Mouse (Mus musculus) midbrain, embryonic 16.5 days (tissue): ENCODE results near the gene Atp6v1e2. TPM values are rescaled to one million over a fixed set of nuclear protein-coding genes. Genes with fewer than 3 reads are reported as not detected.

Experiments used
- ATAC-seq: fragments of 200-750 bp; cut with Nextera tagmentation; 2 replicates; pipeline ENCODE4 v1.8.0; 2017; ENCODE audit warnings: moderate TSS enrichment
- H3K27ac ChIP-seq: fragments of 300-500 bp; sonication (generic); 2 replicates; pipeline ENCODE4 v1.5.1; 2014; ENCODE audit warnings: mild to moderate bottlenecking, low read length, mixed read lengths
- H3K27me3 ChIP-seq: fragments of 300-500 bp; sonication (generic); 2 replicates; pipeline ENCODE4 v1.6.1; 2014; ENCODE audit warnings: low read depth, low read length, mixed read lengths; ENCODE audit not compliant: control insufficient read depth, insufficient read depth
- H3K36me3 ChIP-seq: fragments of 300-500 bp; sonication (generic); 2 replicates; pipeline ENCODE4 v1.6.1; 2014; ENCODE audit warnings: mild to moderate bottlenecking, low read length, moderate library complexity, mixed read lengths; ENCODE audit not compliant: control insufficient read depth, insufficient read depth
- H3K4me1 ChIP-seq: fragments of 300-500 bp; sonication (generic); 2 replicates; pipeline ENCODE4 v1.6.1; 2014; ENCODE audit warnings: mild to moderate bottlenecking, low read length, mixed read lengths; ENCODE audit not compliant: control insufficient read depth, insufficient read depth
- H3K4me2 ChIP-seq: fragments of 300-500 bp; sonication (generic); 2 replicates; pipeline ENCODE4 v1.6.1; 2014; ENCODE audit warnings: mild to moderate bottlenecking, low read length, mixed read lengths
- H3K4me3 ChIP-seq: fragments of 300-500 bp; sonication (generic); 2 replicates; pipeline ENCODE4 v1.5.1; 2014; ENCODE audit warnings: low read depth, mild to moderate bottlenecking, low read length, moderate library complexity, mixed read lengths
- H3K9ac ChIP-seq: fragments of 300-500 bp; sonication (generic); 2 replicates; pipeline ENCODE4 v1.6.1; 2014; ENCODE audit warnings: low read depth, low read length, mixed read lengths
- H3K9me3 ChIP-seq: fragments of 300-500 bp; sonication (generic); replicated peaks from 2 replicates; pipeline ENCODE4 v1.6.1; 2014; ENCODE audit warnings: mild to moderate bottlenecking, low read length, mixed read lengths; ENCODE audit not compliant: control insufficient read depth, poor library complexity, severe bottlenecking
- WGBS: fragments of 180-500 bp; shearing (Covaris S2); extraction: QIAGEN DNeasy Blood & Tissue Kit; methylation state at CpG from one replicate; pipeline ENCODE4 v1.1.7; 2014; 5-methylcytosine and 5-hydroxymethylcytosine counted together
- polyA plus RNA-seq: library from polyadenylated mRNA; unstranded; fragments of >200 nt; fragmentation: Nextera tagmentation; extraction: Ambion mirVana; gene quantifications from 2 replicates; pipeline ENCODE4 v1.2.1, GENCODE M21; 2015

Atp6v1e2 gene
- 0.29 TPM in 1 of 2 replicates, not detected in the other for polyA plus RNA-seq

GRCm38 (mm10) chr17:86947840-86948796, at the start of gene Atp6v1e2:
Atp6v1e2 (minus strand) TSS chr17:86947897.
- no peaks in the 10 kb centered on the region for H3K4me1 ChIP-seq
- H3K9ac ChIP-seq, result no peak within 1 kb of the TSS
- H3K27me3 ChIP-seq, result no peaks in the 10 kb centered on the region
- H3K4me3 ChIP-seq, result no peak within 1 kb of the TSS
- peak; percentile 89 for ATAC-seq
- no peaks in the 10 kb centered on the region for H3K36me3 ChIP-seq
- H3K9me3 ChIP-seq, result no peaks in the 10 kb centered on the region
- H3K27ac ChIP-seq, result no peak within 1 kb of the TSS
- no peak within 1 kb of the TSS for H3K4me2 ChIP-seq
- 57% methylated on average over 28 of the region's 28 CpGs for WGBS

- no peak overlapping the region for H3K27ac ChIP-seq
- no peaks in the 10 kb centered on the region for H3K9me3 ChIP-seq
- no peaks in the 10 kb centered on the region; the same call in 1 of the 2 replicates for H3K36me3 ChIP-seq
- no peak overlapping the region for H3K9ac ChIP-seq
- H3K27me3 ChIP-seq, result no peaks in the 10 kb centered on the region
- ATAC-seq, result no peak
- 94% methylated on average over 6 of the region's 6 CpGs for WGBS
- H3K4me2 ChIP-seq, result no peak overlapping the region
- no peaks in the 10 kb centered on the region for H3K4me1 ChIP-seq
- H3K4me3 ChIP-seq, result no peak overlapping the region
Observed at GRCm38 (mm10) chr17:86997323-86997722, 49.6 kb upstream of the Atp6v1e2 start.

GRCm38 (mm10) chr17:86991306-86991705, 43.6 kb upstream of the Atp6v1e2 start:
- ATAC-seq, result no peak

GRCm38 (mm10) chr17:86988601-86989184, 41.0 kb upstream of the Atp6v1e2 start:
- Histone ChIP-seq H3K4me3 (no peak overlapping the region), H3K27ac (peak overlapping the region; percentile 12; the same call in 1 of the 2 replicates), H3K27me3 (no peaks in the 10 kb centered on the region), H3K9ac (no peak overlapping the region), H3K4me1 (peaks cover 5% of the 10 kb centered on the region; the same call in 1 of the 2 replicates), H3K36me3 (no peaks in the 10 kb centered on the region), H3K9me3 (no peaks in the 10 kb centered on the region), H3K4me2 (no peak overlapping the region)
- peak; percentile 63 for ATAC-seq
- 39% methylated on average over 6 of the region's 6 CpGs for WGBS

More at GRCm38 (mm10) chr17:86991306-86991705, 43.6 kb upstream of the Atp6v1e2 start:
- no peaks in the 10 kb centered on the region for H3K9me3 ChIP-seq
- H3K27me3 ChIP-seq, result no peaks in the 10 kb centered on the region
- no peak overlapping the region for H3K27ac ChIP-seq
- peaks cover 4% of the 10 kb centered on the region; the same call in 1 of the 2 replicates for H3K4me1 ChIP-seq
- H3K36me3 ChIP-seq, result no peaks in the 10 kb centered on the region
- no peak overlapping the region for H3K9ac ChIP-seq
- no peak overlapping the region for H3K4me3 ChIP-seq
- H3K4me2 ChIP-seq, result no peak overlapping the region
- 91% methylated on average over 8 of the region's 8 CpGs for WGBS

- Histone ChIP-seq H3K9ac (no peak overlapping the region), H3K4me3 (no peak overlapping the region), H3K36me3 (no peaks in the 10 kb centered on the region), H3K27ac (no peak overlapping the region), H3K4me2 (no peak overlapping the region), H3K9me3 (no peaks in the 10 kb centered on the region), H3K4me1 (peaks cover 5% of the 10 kb centered on the region; the same call in 1 of the 2 replicates), H3K27me3 (no peaks in the 10 kb centered on the region)
- no peak for ATAC-seq
- WGBS, result 66% methylated on average over 5 of the region's 5 CpGs
Observed at GRCm38 (mm10) chr17:86988161-86988560, 40.5 kb upstream of the Atp6v1e2 start.

GRCm38 (mm10) chr17:86986449-86987138, 38.9 kb upstream of the Atp6v1e2 start:
- Histone ChIP-seq H3K27ac (0 out of 2 replicates have a peak overlapping the region, but pooled peaks have one; percentile 0), H3K36me3 (no peaks in the 10 kb centered on the region), H3K4me1 (peaks cover 5% of the 10 kb centered on the region; the same call in 1 of the 2 replicates), H3K9me3 (no peaks in the 10 kb centered on the region), H3K27me3 (no peaks in the 10 kb centered on the region), H3K4me2 (no peak overlapping the region), H3K4me3 (no peak overlapping the region), H3K9ac (0 out of 2 replicates have a peak overlapping the region, but pooled peaks have one; percentile 1)
- 21% methylated on average over 17 of the region's 17 CpGs for WGBS
- 0 out of 2 replicates have a peak, but pooled peaks have one; percentile 19 for ATAC-seq

- H3K27me3 ChIP-seq, result no peaks in the 10 kb centered on the region
- ATAC-seq, result no peak
- no peaks in the 10 kb centered on the region for H3K36me3 ChIP-seq
- no peak overlapping the region for H3K27ac ChIP-seq
- H3K4me2 ChIP-seq, result no peak overlapping the region
- no peak overlapping the region for H3K9ac ChIP-seq
- H3K4me1 ChIP-seq, result peaks cover 5% of the 10 kb centered on the region; the same call in 1 of the 2 replicates
- H3K9me3 ChIP-seq, result no peaks in the 10 kb centered on the region
- 64% methylated on average over 9 of the region's 9 CpGs for WGBS
- no peak overlapping the region for H3K4me3 ChIP-seq
Observed at GRCm38 (mm10) chr17:86982497-86982896, 34.8 kb upstream of the Atp6v1e2 start.

GRCm38 (mm10) chr17:86981701-86982100, 34.0 kb upstream of the Atp6v1e2 start:
- H3K4me3 ChIP-seq, result no peak overlapping the region
- H3K9me3 ChIP-seq, result no peaks in the 10 kb centered on the region
- no peak for ATAC-seq
- H3K36me3 ChIP-seq, result no peaks in the 10 kb centered on the region
- 98% methylated on average over 2 of the region's 2 CpGs for WGBS
- H3K4me2 ChIP-seq, result no peak overlapping the region
- H3K4me1 ChIP-seq, result peaks cover 5% of the 10 kb centered on the region; the same call in 1 of the 2 replicates
- H3K27me3 ChIP-seq, result no peaks in the 10 kb centered on the region
- H3K27ac ChIP-seq, result no peak overlapping the region
- no peak overlapping the region for H3K9ac ChIP-seq
